ENCODE assay signal across 13 mouse cellular contexts in the genomic region with DNA sequence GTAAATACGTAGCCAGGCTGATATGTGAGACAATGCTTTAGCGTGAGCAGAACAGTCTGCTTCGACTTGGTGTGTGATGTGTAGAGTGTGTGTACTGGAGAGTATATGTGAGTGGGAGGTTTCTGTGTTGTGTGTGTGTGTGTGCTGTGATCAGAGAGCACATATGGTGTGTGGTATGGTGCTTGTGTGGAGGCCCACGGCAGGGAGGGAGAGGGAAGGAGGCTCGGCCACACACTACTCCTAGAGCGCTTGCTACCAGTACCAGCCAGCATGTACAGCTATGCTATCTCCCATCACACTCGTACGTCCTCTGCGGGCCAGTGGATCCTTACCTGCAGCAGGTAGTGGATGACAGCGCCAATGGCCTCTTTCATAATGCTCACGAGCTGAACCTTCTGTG. TPM values are rescaled to one million over a fixed set of nuclear protein-coding genes. Genes with fewer than 3 reads are reported as not detected.
DNase-seq lines count a peak whose midpoint lies in the region; ATAC-seq and TF ChIP-seq lines count a peak whose summit lies in the region.
"Had no signal": no experiment of that assay in that cellular context is flagged by ENCODE, and none has a peak within 500 bp of the region (broad histone marks: within the 10 kb centered on the region; RNA-seq: fewer than 3 reads in every experiment).

No protein-coding gene starts in this region.

- peaks cover 67% of the 10 kb centered on the region for H3K36me3 ChIP-seq in embryonic facial prominence, embryonic 10.5 days (replicated peaks)
- peaks cover 42% of the 10 kb centered on the region for H3K36me3 ChIP-seq in forebrain, embryonic 15.5 days
- H3K36me3 ChIP-seq in midbrain, embryonic 15.5 days (replicated peaks): peaks cover 25% of the 10 kb centered on the region

- H3K27ac ChIP-seq in embryonic facial prominence, embryonic 10.5 days (replicated peaks): no peak overlapping the region
- H3K27ac ChIP-seq in forebrain, embryonic 15.5 days (replicated peaks): peak overlapping the region; percentile 59
- H3K27ac ChIP-seq in midbrain, embryonic 15.5 days: no peak overlapping the region
- H3K27ac ChIP-seq: macrophage had no signal

- DNase-seq in left cerebral cortex, adult 18-20 months (ENCODE audit: low spot score in 2 of 2): peak; percentile 31 to 62
- no peak for DNase-seq in left cerebral cortex, postnatal 4 days
- DNase-seq in embryonic facial prominence, embryonic 10.5 days (ENCODE audit: low spot score): peak; percentile 6
- no peak for DNase-seq in thymus, postnatal 10 days (ENCODE audit: low spot score in 2 of 2)
- DNase-seq in lung, adult 2 months: no peak
- DNase-seq: liver had no signal

- peak overlapping the region; percentile 20 for H3K4me2 ChIP-seq in forebrain, embryonic 15.5 days (replicated peaks)
- H3K4me2 ChIP-seq in midbrain, embryonic 15.5 days: peak overlapping the region; percentile 78

- H3K9me3 ChIP-seq in embryonic facial prominence, embryonic 10.5 days: no peaks in the 10 kb centered on the region
- H3K9me3 ChIP-seq in forebrain, embryonic 15.5 days: no peaks in the 10 kb centered on the region
- H3K9me3 ChIP-seq in midbrain, embryonic 15.5 days: no peaks in the 10 kb centered on the region

- intact Hi-C loops in left cerebral cortex, postnatal 4 days (cut with DNase I): no loop called here

- no peak for TF ChIP-seq CTCF in lung, adult 2 months (IDR thresholded peaks at IDR 0.05; ENCODE audit: insufficient read depth, low read length)

- H3K4me1 ChIP-seq in embryonic facial prominence, embryonic 10.5 days: peaks cover 44% of the 10 kb centered on the region
- H3K4me1 ChIP-seq in forebrain, embryonic 15.5 days: peaks cover 61% of the 10 kb centered on the region
- H3K4me1 ChIP-seq in midbrain, embryonic 15.5 days: peaks cover 50% of the 10 kb centered on the region
- H3K4me1 ChIP-seq in lung, adult 2 months (ENCODE audit: control insufficient read depth, insufficient read depth, low read length): peaks cover 6% of the 10 kb centered on the region

- WGBS in embryonic facial prominence, embryonic 10.5 days: 92% methylated on average over 11 of the region's 11 CpGs
- WGBS in forebrain, embryonic 15.5 days: 78% methylated on average over 11 of the region's 11 CpGs
- WGBS in midbrain, embryonic 15.5 days: 90% methylated on average over 11 of the region's 11 CpGs
- 86% methylated on average over 11 of the region's 11 CpGs for WGBS in lung, adult 2 months

- H3K4me3 ChIP-seq in embryonic facial prominence, embryonic 10.5 days: no peak overlapping the region
- H3K4me3 ChIP-seq in forebrain, embryonic 15.5 days: peak overlapping the region; percentile 9
- H3K4me3 ChIP-seq in midbrain, embryonic 15.5 days: no peak overlapping the region
- H3K4me3 ChIP-seq in lung, adult 2 months (replicated peaks; ENCODE audit: extremely low read depth, low read depth, low read length): no peak overlapping the region

- TF ChIP-seq POLR2A in lung, adult 2 months (IDR thresholded peaks at IDR 0.05; ENCODE audit: borderline replicate concordance, extremely low read depth, low read depth, low read length): no peak

- ATAC-seq in forebrain, embryonic 15.5 days (replicated peaks): no peak
- ATAC-seq in midbrain, embryonic 15.5 days (replicated peaks): no peak

- 0 out of 2 replicates have a peak, but pooled peaks cover 4% of the 10 kb centered on the region for H3K27me3 ChIP-seq in embryonic facial prominence, embryonic 10.5 days (replicated peaks; ENCODE audit: low read depth, poor library complexity, severe bottlenecking)
- no peaks in the 10 kb centered on the region for H3K27me3 ChIP-seq in forebrain, embryonic 15.5 days
- peaks cover 5% of the 10 kb centered on the region for H3K27me3 ChIP-seq in midbrain, embryonic 15.5 days (replicated peaks)

- no peak overlapping the region for H3K9ac ChIP-seq in forebrain, embryonic 15.5 days (replicated peaks)
- H3K9ac ChIP-seq in midbrain, embryonic 15.5 days: no peak overlapping the region

RNA-seq across cellular contexts. Expression of gene Ncdn, which starts 3.7 kb away (rescaled TPM):
- total RNA-seq in left cerebral cortex, adult 18-20 months (2021): 1,000 to 10,000 TPM; 1,037 to 1,100 TPM
- 100 to 1,000 TPM; 291 to 313 TPM for total RNA-seq in left cerebral cortex, postnatal 4 days (2021)
- polyA plus RNA-seq in embryonic facial prominence, embryonic 10.5 days (2016; fragmentation: Nextera tagmentation; extraction: Ambion mirVana): 37.5 and 40.9 TPM in 2 replicates
- polyA plus RNA-seq in forebrain, embryonic 15.5 days (2015; fragmentation: Nextera tagmentation; extraction: Ambion mirVana): 95.0 and 102 TPM in 2 replicates
- polyA plus RNA-seq in midbrain, embryonic 15.5 days (2015; fragmentation: Nextera tagmentation; extraction: Ambion mirVana): 133 TPM in 2 replicates
- 31.5 and 31.9 TPM in 2 replicates for polyA plus RNA-seq in lung, adult 2 months (2012; rRNA removed)

RNA-seq across cellular contexts. Expression of gene AU040320, which starts 3.8 kb away (rescaled TPM):
- total RNA-seq in left cerebral cortex, adult 18-20 months (2021): 10 to 100 TPM; 53.4 to 61.8 TPM
- 10 to 100 TPM; 49.2 to 49.4 TPM for total RNA-seq in left cerebral cortex, postnatal 4 days (2021)
- polyA plus RNA-seq in embryonic facial prominence, embryonic 10.5 days (2016; fragmentation: Nextera tagmentation; extraction: Ambion mirVana): 19.3 and 21.4 TPM in 2 replicates
- polyA plus RNA-seq in forebrain, embryonic 15.5 days (2015; fragmentation: Nextera tagmentation; extraction: Ambion mirVana): 32.2 and 35.4 TPM in 2 replicates
- polyA plus RNA-seq in midbrain, embryonic 15.5 days (2015; fragmentation: Nextera tagmentation; extraction: Ambion mirVana): 40.5 and 41.4 TPM in 2 replicates
- polyA plus RNA-seq in lung, adult 2 months (2012; rRNA removed): 28.8 and 39.4 TPM in 2 replicates

RNA-seq across cellular contexts. Expression of gene Tfap2e, which starts 13.5 kb away (rescaled TPM):
- not detected for total RNA-seq in left cerebral cortex, adult 18-20 months (2021)
- not detected for total RNA-seq in left cerebral cortex, postnatal 4 days (2021)
- 0.16 TPM in 1 of 2 replicates, not detected in the other for polyA plus RNA-seq in embryonic facial prominence, embryonic 10.5 days (2016; fragmentation: Nextera tagmentation; extraction: Ambion mirVana)
- polyA plus RNA-seq in forebrain, embryonic 15.5 days (2015; fragmentation: Nextera tagmentation; extraction: Ambion mirVana): 0.78 and 1.0 TPM in 2 replicates
- polyA plus RNA-seq in midbrain, embryonic 15.5 days (2015; fragmentation: Nextera tagmentation; extraction: Ambion mirVana): 0.79 and 0.93 TPM in 2 replicates
- 0.28 TPM in 1 of 2 replicates, not detected in the other for polyA plus RNA-seq in lung, adult 2 months (2012; rRNA removed)
- total RNA-seq: adrenal gland, adult 18-20 months; granulocyte monocyte progenitor cell, adult 5-6 weeks; hematopoietic stem cell, adult 5-6 weeks; MEL had no signal
- polyA plus RNA-seq: macrophage had no signal

Comparison
In these comparisons a context has a peak if more than half of its experiments do, and no peak if none do; other contexts are left out.
1. DNase-seq: peak in left cerebral cortex, adult 18-20 months (2 of 2) and embryonic facial prominence, embryonic 10.5 days (single experiment); none in left cerebral cortex, postnatal 4 days (single experiment), thymus, postnatal 10 days (0 of 2) and lung, adult 2 months (single experiment).